Mouse (Mus musculus) neural tube, embryonic 12.5 days (tissue): ENCODE results near the gene Trim16. TPM values are rescaled to one million over a fixed set of nuclear protein-coding genes. Genes with fewer than 3 reads are reported as not detected.

ENCODE experiments used
- ATAC-seq: fragments of 200-750 bp; cut with Nextera tagmentation; 2 replicates; pipeline ENCODE4 v1.8.0; 2017; ENCODE audit warnings: low read depth, mild to moderate bottlenecking, moderate TSS enrichment, moderate library complexity; ENCODE audit not compliant: low FRiP score
- H3K27ac ChIP-seq: fragments of 300-500 bp; sonication (generic); 2 replicates; pipeline ENCODE4 v1.5.1; 2016
- H3K27me3 ChIP-seq: fragments of 300-500 bp; sonication (generic); replicated peaks from 2 replicates; pipeline ENCODE4 v1.6.1; 2016; ENCODE audit warnings: mild to moderate bottlenecking
- H3K36me3 ChIP-seq: fragments of 300-500 bp; sonication (generic); 2 replicates; pipeline ENCODE4 v1.6.1; 2016; ENCODE audit warnings: mild to moderate bottlenecking
- H3K4me1 ChIP-seq: fragments of 300-500 bp; sonication (generic); 2 replicates; pipeline ENCODE4 v1.6.1; 2016
- H3K4me2 ChIP-seq: fragments of 300-500 bp; sonication (generic); replicated peaks from 2 replicates; pipeline ENCODE4 v1.6.1; 2016; ENCODE audit warnings: mild to moderate bottlenecking
- H3K4me3 ChIP-seq: fragments of 300-500 bp; sonication (generic); 2 replicates; pipeline ENCODE4 v1.5.1; 2016
- H3K9ac ChIP-seq: fragments of 300-500 bp; sonication (generic); 2 replicates; pipeline ENCODE4 v1.6.1; 2016; ENCODE audit warnings: mild to moderate bottlenecking
- H3K9me3 ChIP-seq: fragments of 300-500 bp; sonication (generic); 2 replicates; pipeline ENCODE4 v1.6.1; 2016; ENCODE audit warnings: mild to moderate bottlenecking
- WGBS: fragments of 180-500 bp; shearing (Covaris S2); methylation state at CpG from one replicate; pipeline ENCODE4 v1.1.7; 2016; 5-methylcytosine and 5-hydroxymethylcytosine counted together
- polyA plus RNA-seq: library from polyadenylated mRNA; unstranded; fragments of >200 nt; fragmentation: Nextera tagmentation; extraction: Ambion mirVana; gene quantifications from 2 replicates; pipeline ENCODE4 v1.2.1, GENCODE M21; 2016

The Trim16 gene
- polyA plus RNA-seq, 1 experiment from 2014 or later, result 10.3 TPM

DNA sequence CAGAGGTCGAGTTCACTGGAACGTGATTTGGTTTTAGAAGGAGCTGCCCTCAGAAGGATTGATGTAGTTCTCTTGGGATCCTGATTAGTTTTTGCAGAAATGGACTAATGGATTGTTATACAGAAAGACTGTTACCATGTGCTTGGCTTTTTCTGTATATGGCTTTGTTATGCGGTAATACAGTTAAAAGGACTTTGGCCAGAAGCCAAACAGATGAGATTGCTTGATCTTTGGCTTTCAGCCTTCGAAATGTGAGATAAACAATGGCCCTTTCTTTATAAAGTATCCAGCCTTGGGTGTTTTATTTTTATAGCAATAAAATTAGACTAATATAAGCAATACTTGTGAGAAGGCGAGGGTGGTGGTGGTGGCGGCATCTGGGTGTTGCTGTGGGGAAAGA lies 3.4 kb upstream of the Trim16 start:
- H3K27me3 ChIP-seq, result no peaks in the 10 kb centered on the region
- WGBS, result 74% methylated on average over 6 of the region's 6 CpGs
- no peak overlapping the region for H3K4me2 ChIP-seq
- no peaks in the 10 kb centered on the region for H3K9me3 ChIP-seq
- H3K36me3 ChIP-seq, result no peaks in the 10 kb centered on the region
- peaks cover 16% of the 10 kb centered on the region for H3K4me1 ChIP-seq
- H3K9ac ChIP-seq, result no peak overlapping the region
- no peak for ATAC-seq
- no peak overlapping the region for H3K4me3 ChIP-seq
- no peak overlapping the region for H3K27ac ChIP-seq

DNA sequence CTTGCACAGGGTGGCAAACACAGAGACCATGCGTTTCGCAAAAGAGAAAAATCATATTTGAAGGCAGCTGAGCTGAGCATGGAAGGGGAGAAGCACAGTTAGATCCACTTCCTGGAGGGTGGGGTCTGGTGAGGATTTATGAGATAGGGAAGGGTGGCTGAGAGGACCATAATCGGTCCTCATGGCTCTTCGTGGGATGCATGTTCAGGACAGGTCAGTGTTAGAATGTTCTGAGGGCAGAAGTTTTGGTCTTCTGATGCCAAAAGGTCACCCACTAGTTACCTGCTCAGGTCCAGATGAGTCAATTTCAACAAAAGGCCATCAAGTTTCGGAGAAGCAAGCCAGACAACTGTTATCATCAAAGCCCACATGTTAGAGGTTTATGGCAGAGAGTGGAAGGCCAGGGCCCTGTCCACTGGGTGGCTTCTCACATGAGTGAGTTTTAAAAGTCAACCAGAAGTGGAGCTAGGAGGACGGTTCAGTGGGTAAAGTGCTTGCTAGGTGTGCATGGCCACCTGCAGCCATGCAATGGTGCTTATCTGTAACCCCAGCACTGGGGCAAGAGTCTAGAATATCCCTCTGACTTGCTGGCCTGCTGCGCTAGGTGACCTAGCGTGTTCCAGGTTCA lies 858 bp upstream of the Trim16 start:
- H3K4me2 ChIP-seq, result no peak overlapping the region
- no peak for ATAC-seq

DNA sequence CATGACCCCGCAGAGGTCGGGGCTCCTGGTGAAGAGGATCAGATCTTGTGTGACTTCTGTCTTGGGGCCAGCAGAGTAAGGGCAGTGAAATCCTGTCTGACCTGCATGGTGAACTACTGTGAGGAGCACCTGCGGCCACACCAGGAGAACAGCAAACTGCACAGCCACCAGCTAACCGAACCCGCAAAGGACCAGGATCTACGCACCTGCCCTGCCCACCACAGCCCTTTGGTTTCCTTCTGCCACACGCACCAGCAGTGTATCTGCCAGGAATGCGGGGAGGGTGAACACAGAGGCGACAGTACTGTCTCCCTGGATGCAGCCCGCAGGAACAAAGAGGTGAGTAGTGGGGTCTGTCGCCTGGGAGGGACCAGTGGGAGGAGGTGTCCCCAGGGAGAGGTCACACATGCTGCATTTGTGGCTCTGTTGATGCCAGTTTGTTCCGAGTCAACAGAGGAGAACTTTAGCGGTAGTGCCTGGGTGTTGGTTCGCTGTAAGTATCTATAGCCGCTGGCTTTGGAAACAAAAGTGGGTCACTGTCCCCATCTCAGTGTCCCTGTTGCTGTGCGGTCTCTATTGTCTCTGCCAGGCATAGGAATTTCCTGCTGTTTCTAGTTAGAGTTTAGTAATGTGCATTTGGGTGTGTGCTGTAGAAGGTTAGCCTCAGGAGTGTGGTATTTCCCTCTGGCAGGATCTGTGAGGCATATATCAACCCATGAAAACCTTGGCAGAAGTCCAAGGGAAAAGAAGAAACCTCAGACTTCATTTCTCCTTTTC lies 818 bp downstream of the Trim16 start:
- WGBS, result 14% methylated on average over 16 of the region's 16 CpGs
- no peak overlapping the region for H3K27ac ChIP-seq
- no peaks in the 10 kb centered on the region for H3K36me3 ChIP-seq
- H3K9ac ChIP-seq, result peak overlapping the region; percentile 55
- peak overlapping the region; percentile 63 for H3K4me2 ChIP-seq
- no peaks in the 10 kb centered on the region for H3K27me3 ChIP-seq
- peaks cover 20% of the 10 kb centered on the region for H3K4me1 ChIP-seq
- no peaks in the 10 kb centered on the region for H3K9me3 ChIP-seq
- ATAC-seq, result peak; percentile 70
- peak overlapping the region; percentile 39 for H3K4me3 ChIP-seq

More for the DNA sequence above, 858 bp upstream of the Trim16 start:
- H3K9ac ChIP-seq, result no peak overlapping the region
- H3K4me3 ChIP-seq, result no peak overlapping the region
- H3K9me3 ChIP-seq, result no peaks in the 10 kb centered on the region
- no peaks in the 10 kb centered on the region for H3K36me3 ChIP-seq
- peaks cover 20% of the 10 kb centered on the region for H3K4me1 ChIP-seq
- WGBS, result 92% methylated on average over 8 of the region's 8 CpGs
- H3K27ac ChIP-seq, result no peak overlapping the region
- H3K27me3 ChIP-seq, result no peaks in the 10 kb centered on the region

DNA sequence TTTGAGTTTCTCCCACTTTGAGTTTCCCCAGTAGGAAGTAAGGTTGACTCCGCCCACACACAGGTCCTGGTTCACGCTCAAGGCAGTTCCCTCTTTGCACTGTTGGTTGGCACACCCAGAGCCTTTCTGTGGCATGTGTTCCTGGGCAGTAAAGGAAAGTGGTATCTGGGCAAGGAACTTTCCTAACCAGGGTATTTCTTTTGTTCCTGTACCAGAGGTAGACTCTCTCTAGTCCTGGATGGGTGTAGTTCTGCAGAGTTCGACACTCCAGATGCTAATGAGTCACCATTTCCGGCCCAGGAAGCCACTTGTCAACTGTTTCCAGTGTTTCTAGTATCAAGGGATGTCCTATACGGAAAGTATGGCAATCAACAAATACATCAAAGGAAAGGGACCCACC lies 1.9 kb downstream of the Trim16 start:
- no peak for ATAC-seq
- peak overlapping the region; percentile 39 for H3K4me2 ChIP-seq
- WGBS, result 78% methylated on average over 5 of the region's 5 CpGs

DNA sequence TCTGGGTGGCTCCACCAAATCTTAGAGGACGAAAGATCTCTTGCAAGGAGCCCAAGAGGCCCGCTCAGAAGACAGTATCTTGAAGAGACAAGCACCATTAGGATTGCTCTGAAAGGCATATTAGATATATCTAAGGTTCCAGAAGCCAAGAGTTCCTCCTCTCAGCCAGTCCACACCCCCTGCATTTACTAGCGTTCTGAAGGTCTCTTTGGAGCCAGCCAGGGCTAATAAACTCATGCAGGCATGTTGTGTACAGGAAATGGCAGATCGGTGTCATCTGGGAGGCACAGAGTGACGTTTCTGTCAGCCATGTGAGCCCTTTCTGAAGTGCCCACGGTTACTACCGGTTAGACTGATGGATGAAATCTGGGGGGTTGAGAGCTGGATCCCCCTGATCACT lies 4.2 kb downstream of the Trim16 start:
- Histone ChIP-seq H3K36me3 (no peaks in the 10 kb centered on the region), H3K27ac (no peak overlapping the region), H3K4me3 (no peak overlapping the region), H3K9ac (no peak overlapping the region), H3K9me3 (no peaks in the 10 kb centered on the region), H3K4me2 (no peak overlapping the region), H3K27me3 (no peaks in the 10 kb centered on the region), H3K4me1 (peaks cover 20% of the 10 kb centered on the region)
- no peak for ATAC-seq
- 75% methylated on average over 7 of the region's 7 CpGs for WGBS

More for the DNA sequence above, 1.9 kb downstream of the Trim16 start:
- H3K9ac ChIP-seq, result no peak overlapping the region
- H3K4me3 ChIP-seq, result no peak overlapping the region
- H3K9me3 ChIP-seq, result no peaks in the 10 kb centered on the region
- H3K27ac ChIP-seq, result no peak overlapping the region
- no peaks in the 10 kb centered on the region for H3K36me3 ChIP-seq
- H3K27me3 ChIP-seq, result no peaks in the 10 kb centered on the region
- H3K4me1 ChIP-seq, result peaks cover 20% of the 10 kb centered on the region

DNA sequence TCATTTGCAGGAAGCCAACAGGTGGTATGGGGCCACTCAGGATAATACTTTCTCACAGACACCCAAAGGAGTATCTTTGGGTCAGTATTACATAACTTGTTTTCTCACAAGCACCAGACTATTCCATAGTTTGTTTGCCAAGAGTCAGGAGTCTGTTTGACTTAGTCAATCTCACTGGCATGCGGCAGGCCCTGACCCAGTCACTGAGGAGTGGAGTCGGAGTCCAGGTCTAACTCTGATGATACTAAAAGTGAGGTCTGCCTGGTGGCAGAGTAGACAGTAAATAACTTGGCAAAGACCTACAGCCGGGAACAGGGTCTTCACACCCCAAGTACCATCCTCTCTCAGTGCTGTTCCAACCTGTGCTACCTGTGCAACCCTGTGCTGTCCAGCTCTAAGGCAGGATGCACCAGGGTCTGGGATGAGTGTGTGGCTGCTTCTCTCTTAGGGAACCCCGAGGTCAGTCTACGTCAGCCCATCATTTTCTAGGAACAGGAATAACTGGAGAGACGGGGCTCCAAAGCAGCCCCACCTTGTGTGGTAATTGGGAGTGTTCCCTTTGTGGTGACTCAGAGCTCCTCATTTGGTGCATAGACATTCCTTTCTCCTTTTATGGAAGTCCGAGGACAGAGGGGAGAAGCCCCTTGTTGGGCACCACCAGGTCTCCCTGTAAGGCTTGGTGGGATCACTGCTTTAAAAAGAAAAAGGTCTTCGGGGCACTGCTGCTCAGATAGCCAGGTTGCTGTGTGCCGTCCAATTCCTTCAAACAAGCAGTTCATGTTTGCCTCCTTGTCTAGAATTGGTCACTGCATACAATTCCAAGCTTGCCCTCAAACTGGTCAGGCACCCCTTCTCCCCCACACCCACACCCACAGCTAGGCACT lies 5.4 kb downstream of the Trim16 start:
- no peaks in the 10 kb centered on the region for H3K9me3 ChIP-seq
- 82% methylated on average over 9 of the region's 9 CpGs for WGBS
- no peak overlapping the region for H3K4me2 ChIP-seq
- no peak overlapping the region for H3K4me3 ChIP-seq
- no peaks in the 10 kb centered on the region for H3K27me3 ChIP-seq
- H3K36me3 ChIP-seq, result no peaks in the 10 kb centered on the region
- peaks cover 11% of the 10 kb centered on the region for H3K4me1 ChIP-seq
- H3K9ac ChIP-seq, result no peak overlapping the region
- no peak overlapping the region for H3K27ac ChIP-seq
- no peak for ATAC-seq

DNA sequence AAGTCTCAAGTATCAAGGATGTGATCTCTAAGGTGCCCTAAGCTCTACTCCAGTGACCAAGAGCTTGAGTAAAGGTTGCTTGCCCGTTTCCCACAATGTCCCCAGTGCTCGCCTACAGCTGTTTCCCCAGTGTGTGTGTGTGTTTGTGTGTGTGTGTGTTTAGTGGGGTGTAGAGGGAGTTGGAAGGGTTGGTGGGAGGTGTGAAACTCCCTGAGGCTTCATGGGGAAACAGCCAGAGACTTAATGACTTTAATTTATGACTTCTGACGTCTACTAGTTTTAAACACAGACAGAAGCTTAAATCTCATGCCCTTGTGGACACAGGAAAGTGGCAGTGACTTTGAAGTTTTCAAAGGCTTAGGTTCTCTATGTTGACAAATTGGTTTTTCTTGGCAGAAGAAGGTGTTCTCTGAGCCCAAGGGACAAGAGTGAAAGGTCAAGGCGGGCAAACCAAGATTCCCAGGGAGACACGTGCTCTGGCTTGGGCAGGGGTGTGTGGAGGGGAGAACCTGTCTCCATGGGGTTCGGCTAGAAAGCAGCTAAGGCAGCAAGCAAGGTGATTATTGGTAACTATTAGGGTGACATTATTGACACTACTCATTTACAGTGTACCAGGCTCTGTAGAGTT lies 6.2 kb downstream of the Trim16 start:
- Histone ChIP-seq H3K36me3 (no peaks in the 10 kb centered on the region), H3K27me3 (no peaks in the 10 kb centered on the region), H3K27ac (no peak overlapping the region), H3K4me1 (peaks cover 4% of the 10 kb centered on the region), H3K9ac (no peak overlapping the region), H3K9me3 (no peaks in the 10 kb centered on the region), H3K4me2 (no peak overlapping the region), H3K4me3 (no peak overlapping the region)
- 61% methylated on average over 6 of the region's 6 CpGs for WGBS
- no peak for ATAC-seq

DNA sequence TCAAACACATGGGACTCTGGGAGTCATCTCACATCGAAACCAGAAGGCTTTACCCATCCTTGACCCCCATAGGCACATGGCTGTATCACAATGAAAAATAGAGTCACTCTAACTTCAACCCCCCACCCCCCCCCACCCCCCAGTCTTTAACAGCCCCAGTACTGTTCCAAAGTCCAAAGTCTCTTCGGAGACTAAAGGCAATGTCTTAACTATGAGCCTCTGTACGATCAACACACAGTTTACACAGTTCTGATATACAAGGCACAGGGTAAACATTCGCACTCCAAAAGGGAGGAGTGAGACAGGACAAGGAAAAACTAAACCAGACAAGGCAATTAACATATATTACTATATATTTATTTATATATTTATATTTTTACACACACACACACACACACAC lies 7.1 kb downstream of the Trim16 start:
- H3K4me3 ChIP-seq, result no peak overlapping the region

DNA sequence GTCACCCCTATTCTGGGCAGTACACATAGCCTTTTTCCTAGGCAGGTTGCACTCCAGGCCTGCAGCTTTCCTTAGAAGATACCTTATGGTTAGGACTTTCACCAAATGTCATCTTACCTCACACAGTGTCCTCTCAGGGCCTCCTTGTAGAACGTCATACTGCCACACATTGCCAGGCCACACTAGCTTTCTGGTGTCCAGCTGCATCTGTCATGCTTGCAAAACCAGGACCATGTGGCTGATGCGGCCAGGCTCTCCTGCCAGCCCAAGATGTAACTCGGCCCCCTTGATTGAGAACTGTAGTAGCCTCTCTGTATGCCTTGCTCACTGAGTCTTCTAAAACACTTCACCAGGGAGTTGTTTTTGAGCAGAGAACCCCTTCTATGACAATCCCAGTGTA lies 7.9 kb downstream of the Trim16 start:
- Histone ChIP-seq H3K9me3 (no peaks in the 10 kb centered on the region), H3K36me3 (no peaks in the 10 kb centered on the region)
- 86% methylated on average over 3 of the region's 3 CpGs for WGBS

More for the DNA sequence above, 7.1 kb downstream of the Trim16 start:
- no peaks in the 10 kb centered on the region for H3K9me3 ChIP-seq
- H3K4me2 ChIP-seq, result no peak overlapping the region
- WGBS, result 92% methylated on average over 4 of the region's 4 CpGs
- ATAC-seq, result no peak
- no peaks in the 10 kb centered on the region for H3K36me3 ChIP-seq
- no peak overlapping the region for H3K27ac ChIP-seq
- no peak overlapping the region for H3K9ac ChIP-seq
- no peaks in the 10 kb centered on the region for H3K4me1 ChIP-seq
- H3K27me3 ChIP-seq, result no peaks in the 10 kb centered on the region

DNA sequence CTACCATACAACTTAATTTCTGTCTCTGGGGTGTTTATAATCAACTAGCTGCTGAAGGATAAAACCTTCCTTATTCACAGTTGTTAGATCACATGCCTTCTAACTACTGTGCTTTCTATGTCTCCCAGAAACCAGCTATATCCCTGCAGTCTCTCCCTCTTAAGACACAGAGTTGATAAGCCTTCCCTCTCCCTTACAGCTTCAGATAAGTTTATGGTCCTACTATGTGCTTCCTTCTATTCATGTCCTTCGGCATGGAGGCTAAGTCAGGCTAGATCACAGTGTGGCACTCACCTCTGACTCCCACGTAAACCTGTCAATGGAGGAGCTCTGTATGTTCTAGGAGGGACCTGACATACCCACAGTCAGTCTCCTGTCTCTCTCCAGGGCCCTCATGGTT lies 10.4 kb downstream of the Trim16 start:
- no peaks in the 10 kb centered on the region for H3K9me3 ChIP-seq
- no peaks in the 10 kb centered on the region; the same call in 1 of the 2 replicates for H3K36me3 ChIP-seq
- no peak overlapping the region for H3K9ac ChIP-seq
- WGBS, result 84% methylated on average over 2 of the region's 2 CpGs
- no peak for ATAC-seq
- H3K27ac ChIP-seq, result no peak overlapping the region
- no peak overlapping the region for H3K4me2 ChIP-seq
- no peaks in the 10 kb centered on the region for H3K4me1 ChIP-seq
- no peak overlapping the region for H3K4me3 ChIP-seq
- H3K27me3 ChIP-seq, result no peaks in the 10 kb centered on the region

More for the DNA sequence above, 7.9 kb downstream of the Trim16 start:
- H3K4me3 ChIP-seq, result no peak overlapping the region
- H3K27me3 ChIP-seq, result no peaks in the 10 kb centered on the region
- H3K4me1 ChIP-seq, result no peaks in the 10 kb centered on the region
- H3K9ac ChIP-seq, result no peak overlapping the region
- no peak overlapping the region for H3K27ac ChIP-seq
- H3K4me2 ChIP-seq, result no peak overlapping the region
- no peak for ATAC-seq

DNA sequence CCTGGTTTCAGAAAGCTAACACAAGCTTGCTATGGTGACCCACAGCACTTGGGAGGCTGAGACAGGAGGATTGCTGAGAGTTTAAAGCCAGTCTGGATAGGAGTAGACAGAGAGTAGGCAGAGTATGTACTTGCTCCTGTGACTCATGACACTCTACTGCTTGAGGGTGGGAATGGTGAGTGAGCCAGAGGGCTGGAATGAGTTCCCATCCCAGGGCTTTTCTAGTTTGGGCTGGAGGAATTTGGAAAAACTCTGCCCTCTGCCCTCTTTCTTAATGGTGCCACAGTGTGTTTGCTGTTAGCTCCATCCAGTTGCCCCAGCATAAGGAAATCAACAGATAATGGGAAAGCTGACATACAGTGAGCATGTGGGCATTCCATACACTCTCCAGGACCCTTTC lies 11.9 kb downstream of the Trim16 start:
- H3K36me3 ChIP-seq, result no peaks in the 10 kb centered on the region; the same call in 1 of the 2 replicates
- no peak for ATAC-seq
- H3K4me1 ChIP-seq, result no peaks in the 10 kb centered on the region
- no peak overlapping the region for H3K9ac ChIP-seq
- H3K27ac ChIP-seq, result no peak overlapping the region
- no peaks in the 10 kb centered on the region for H3K9me3 ChIP-seq
- H3K27me3 ChIP-seq, result no peaks in the 10 kb centered on the region
- no peak overlapping the region for H3K4me3 ChIP-seq
- no peak overlapping the region for H3K4me2 ChIP-seq

DNA sequence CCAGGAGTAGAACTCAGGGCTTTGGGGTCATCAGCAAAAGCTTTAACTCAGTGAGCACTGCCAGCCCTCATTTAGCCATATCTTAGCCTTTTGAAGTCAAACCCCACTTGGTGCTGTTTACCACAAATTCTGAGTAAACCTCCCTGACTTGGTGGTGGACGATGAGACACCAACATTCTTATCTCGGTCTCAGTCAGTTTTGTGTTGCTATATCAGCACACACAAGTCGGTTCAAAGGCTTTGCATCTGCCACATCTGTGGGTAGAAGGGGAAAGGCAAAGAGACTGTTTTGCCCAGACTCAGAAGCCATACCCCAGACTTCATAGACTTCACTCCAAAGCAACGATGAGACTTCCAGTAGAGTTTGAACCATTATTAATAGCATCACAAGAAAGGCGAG lies 24.5 kb downstream of the Trim16 start:
- H3K27ac ChIP-seq, result no peak overlapping the region
- no peak for ATAC-seq
- no peaks in the 10 kb centered on the region for H3K9me3 ChIP-seq
- no peaks in the 10 kb centered on the region for H3K36me3 ChIP-seq
- 91% methylated on average over 5 of the region's 5 CpGs for WGBS
- 0 out of 2 replicates have a peak, but pooled peaks cover 4% of the 10 kb centered on the region for H3K4me1 ChIP-seq
- no peak overlapping the region for H3K4me3 ChIP-seq
- no peak overlapping the region for H3K9ac ChIP-seq
- no peaks in the 10 kb centered on the region for H3K27me3 ChIP-seq
- H3K4me2 ChIP-seq, result no peak overlapping the region
